Mouse (Mus musculus) layer of hippocampus, adult 11-12 months (tissue): Measurements from ENCODE around the gene Dus4l.
"Not testable (repeated sequence)": the region's sequence is repeated elsewhere in the genome, so short reads cannot be mapped to it uniquely, and the experiment has no call there.

Source experiments
- DNase-seq: peaks from one replicate; pipeline ENCODE4 v3.0.0; 2022; ENCODE audit warnings: low spot score

The Dus4l gene

GRCm38 (mm10) chr12:31654197-31654964, at the start of gene Dus4l, which contains the start of gene Cog5:
Dus4l (minus strand) TSS chr12:31654826.
Cog5 (plus strand) TSS chr12:31654869.
- DNase-seq = peak; percentile 95

DNA sequence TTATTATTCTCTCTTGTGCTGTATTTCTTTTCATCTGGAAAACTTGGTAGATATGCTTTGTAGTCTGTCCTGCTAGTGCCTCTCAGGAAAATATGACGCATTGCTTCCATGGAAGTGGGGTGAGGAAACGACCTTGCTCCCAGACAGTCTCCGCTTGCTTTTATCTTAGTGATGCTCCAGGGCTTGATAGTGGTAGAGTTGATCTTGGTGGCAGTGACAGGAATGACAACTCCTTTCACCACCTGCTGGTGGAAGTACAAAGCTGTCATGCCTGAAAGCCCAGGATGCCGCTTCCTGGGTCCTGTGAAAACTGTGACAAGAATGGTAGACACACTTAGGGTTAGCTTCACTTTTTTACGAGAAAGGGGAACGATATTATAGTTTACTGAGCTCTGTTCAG, 49.3 kb upstream of the Dus4l start:
- DNase-seq = no peak

DNA sequence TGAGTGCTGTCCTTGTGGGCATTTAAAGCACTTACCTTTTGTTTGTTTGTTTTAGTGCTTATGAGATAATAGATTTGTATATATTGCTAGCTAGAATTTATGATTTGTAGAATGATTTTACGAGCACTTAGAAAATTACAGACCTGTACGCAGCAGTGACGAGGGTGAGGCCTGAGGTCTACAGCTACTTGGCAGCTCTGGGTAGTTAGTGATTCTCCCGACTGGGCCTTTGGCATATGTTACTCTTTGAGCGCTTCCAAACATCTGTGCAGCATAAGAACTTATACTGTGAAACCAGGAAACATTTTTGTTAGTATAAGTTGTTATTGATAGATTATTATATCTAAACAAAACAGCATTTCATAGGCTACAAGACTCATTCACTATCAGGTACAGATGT, 46.8 kb upstream of the Dus4l start:
- DNase-seq = no peak

- DNase-seq = no peak
Measured at GRCm38 (mm10) chr12:31700623-31701347, 46.2 kb upstream of the Dus4l start.

GRCm38 (mm10) chr12:31693278-31693677, 38.7 kb upstream of the Dus4l start:
- DNase-seq = no peak

GRCm38 (mm10) chr12:31686679-31687078, 32.1 kb upstream of the Dus4l start:
- DNase-seq = no peak

- DNase-seq = no peak
Measured at GRCm38 (mm10) chr12:31667187-31667586, 12.6 kb upstream of the Dus4l start.

- DNase-seq = no peak
Measured at GRCm38 (mm10) chr12:31665999-31666398, 11.4 kb upstream of the Dus4l start.

GRCm38 (mm10) chr12:31656841-31657240, 2.2 kb upstream of the Dus4l start:
- DNase-seq = no peak

- DNase-seq = no peak
Measured at GRCm38 (mm10) chr12:31654965-31655477, 395 bp upstream of the Dus4l start.

GRCm38 (mm10) chr12:31653611-31654010, 1.0 kb downstream of the Dus4l start:
- no peak for DNase-seq

DNA sequence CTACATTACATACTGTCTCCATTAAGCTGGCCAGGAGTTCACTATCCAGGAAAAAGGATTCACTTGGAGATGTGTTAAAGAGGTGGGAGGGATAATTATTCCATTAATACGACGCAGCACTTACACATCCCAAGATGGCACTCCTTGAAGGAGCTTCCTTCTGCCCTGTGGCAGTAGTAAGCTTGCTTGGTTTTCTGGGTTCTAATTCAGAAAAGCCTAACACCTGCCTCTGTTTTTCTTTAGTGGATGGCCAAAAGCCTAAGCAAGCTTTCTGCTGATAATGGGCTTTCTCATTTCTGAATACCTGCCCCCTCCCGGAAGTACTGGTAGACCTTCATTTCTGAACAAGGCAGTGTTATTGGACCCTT, 19.4 kb downstream of the Dus4l start:
- DNase-seq = no peak

DNA sequence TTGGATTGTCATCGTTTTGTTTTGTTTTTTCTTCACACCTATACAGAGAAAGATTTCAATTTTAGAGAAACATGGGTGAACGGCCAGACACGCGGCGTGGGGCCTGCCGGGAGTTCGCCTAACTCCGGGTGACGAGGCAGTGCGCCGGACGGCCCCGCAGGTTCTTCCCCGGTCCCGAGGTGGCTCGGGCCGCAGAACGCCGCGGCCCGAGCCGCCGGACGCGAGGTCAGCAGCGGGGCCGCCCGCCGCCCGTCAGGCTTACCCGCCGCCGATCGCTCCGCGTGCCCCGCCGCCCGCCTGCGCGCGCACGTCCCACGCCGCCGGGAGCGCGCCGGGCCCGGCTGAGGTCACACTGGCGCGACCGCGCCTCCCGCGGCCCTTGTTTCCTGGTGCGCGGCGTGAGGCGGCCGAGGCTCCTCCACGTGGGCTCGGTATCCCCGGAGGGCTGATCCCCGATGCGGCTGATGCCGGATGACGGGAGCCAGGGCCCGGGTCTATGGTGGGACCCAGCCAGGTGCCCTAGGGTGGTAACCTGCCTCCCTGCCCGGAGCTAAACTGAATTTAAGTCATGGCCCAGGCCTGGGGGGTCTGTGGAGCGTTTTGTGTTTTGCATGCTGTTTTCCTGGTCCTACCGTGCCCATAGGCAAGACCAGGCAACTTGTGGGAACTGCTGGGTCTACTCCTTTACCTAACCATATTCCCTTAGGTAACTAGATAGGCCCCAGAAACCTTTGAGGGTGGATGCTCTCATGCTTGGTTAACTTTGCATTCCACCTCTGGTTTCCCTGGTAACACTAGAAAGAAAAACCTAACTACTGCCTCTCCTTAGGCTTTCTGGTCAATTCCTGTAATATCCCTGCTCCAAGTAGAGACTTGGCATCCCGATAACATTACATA, 20.0 kb downstream of the Dus4l start, which contains the start of gene Bcap29:
Gene Bcap29, minus strand, starts transcription at position 316 of the 897 bp plus-strand sequence.
- DNase-seq = peak; percentile 60

- no peak for DNase-seq
Measured at GRCm38 (mm10) chr12:31633970-31634342, 20.7 kb downstream of the Dus4l start.

GRCm38 (mm10) chr12:31628396-31628795, 26.2 kb downstream of the Dus4l start:
- not testable (repeated sequence) for DNase-seq

- no peak for DNase-seq
Measured at GRCm38 (mm10) chr12:31625016-31625415, 29.6 kb downstream of the Dus4l start.

- no peak for DNase-seq
Measured at GRCm38 (mm10) chr12:31620106-31620505, 34.5 kb downstream of the Dus4l start.

GRCm38 (mm10) chr12:31613353-31613752, 41.3 kb downstream of the Dus4l start:
- no peak for DNase-seq

GRCm38 (mm10) chr12:31608138-31608537, 46.5 kb downstream of the Dus4l start:
- no peak for DNase-seq

- DNase-seq = no peak
Measured at GRCm38 (mm10) chr12:31604894-31605293, 49.7 kb downstream of the Dus4l start.

DNA sequence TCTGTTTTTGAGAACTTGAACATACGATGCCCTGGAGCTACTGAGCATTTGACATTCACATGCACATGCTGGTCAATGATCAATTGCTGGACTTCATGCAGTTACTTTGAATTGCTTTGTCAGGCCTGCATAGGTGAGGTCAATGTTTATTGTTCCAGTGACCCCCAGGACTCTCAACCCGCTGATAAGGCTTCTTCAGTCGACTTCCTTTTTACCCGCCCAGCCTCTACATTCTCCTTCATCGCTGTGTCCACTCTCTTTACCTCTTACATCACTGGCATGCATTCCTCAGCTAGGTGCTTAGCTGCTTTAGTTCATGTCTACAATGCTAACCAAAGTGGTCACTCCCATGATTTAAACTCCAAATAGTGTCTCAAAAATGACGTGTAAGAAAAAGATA, 51.0 kb downstream of the Dus4l start:
- no peak for DNase-seq

DNA sequence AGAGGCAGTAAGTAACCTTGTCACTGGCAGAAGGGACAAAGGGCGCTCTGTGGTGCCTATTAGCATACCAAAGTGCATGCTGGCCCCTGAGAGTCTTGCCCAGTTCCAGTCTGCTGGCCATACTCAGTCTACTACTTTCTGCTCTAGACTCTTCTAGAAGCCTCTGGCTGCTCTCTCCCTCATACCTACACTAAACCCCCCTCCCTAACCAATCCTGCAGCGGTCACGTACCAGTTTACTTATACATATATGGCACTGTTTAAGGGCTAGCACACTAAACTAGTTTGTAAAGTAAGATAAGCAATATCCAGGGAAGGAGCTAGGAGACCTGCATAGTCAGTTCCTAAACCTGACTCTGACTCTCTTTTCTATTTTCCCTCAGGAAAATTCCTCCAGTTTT, 60.3 kb downstream of the Dus4l start:
- DNase-seq = no peak
